Mouse (Mus musculus): ENCODE measurements around the gene Atp8a2. TPM values are rescaled to one million over a fixed set of nuclear protein-coding genes. Genes with fewer than 3 reads are reported as not detected.
A peak's percentile ranks its signal among the peaks of the same experiment; 100 is the strongest.
"Not testable (repeated sequence)": the region's sequence is repeated elsewhere in the genome, so short reads cannot be mapped to it uniquely, and the experiment has no call there.

Gene Atp8a2
- total RNA-seq, 1 experiment from 2014 or later = 0.82 TPM

- no peak for DNase-seq
Observed at GRCm38 (mm10) chr14:59843264-59843942, 353.6 kb downstream of the Atp8a2 start.

GRCm38 (mm10) chr14:59839951-59840720 is 356.8 kb downstream of the Atp8a2 start:
- DNase-seq = no peak

GRCm38 (mm10) chr14:59838446-59839259 is 358.3 kb downstream of the Atp8a2 start:
- DNase-seq = not testable (repeated sequence)

- not testable (repeated sequence) for DNase-seq
Observed at GRCm38 (mm10) chr14:59837691-59838241, 359.2 kb downstream of the Atp8a2 start.

- no peak for DNase-seq
Observed at GRCm38 (mm10) chr14:59836876-59837543, 360.0 kb downstream of the Atp8a2 start.

GRCm38 (mm10) chr14:59829580-59829979 is 367.4 kb downstream of the Atp8a2 start:
- DNase-seq = no peak

- no peak for DNase-seq
Observed at GRCm38 (mm10) chr14:59827409-59827808, 369.6 kb downstream of the Atp8a2 start.

GRCm38 (mm10) chr14:59820115-59820419 is 376.9 kb downstream of the Atp8a2 start:
- no peak for DNase-seq

GRCm38 (mm10) chr14:59819215-59820114 is 377.5 kb downstream of the Atp8a2 start:
- no peak for DNase-seq

- DNase-seq = not testable (repeated sequence)
Observed at GRCm38 (mm10) chr14:59810316-59810715, 386.7 kb downstream of the Atp8a2 start.

- peak; percentile 47 for DNase-seq
Observed at GRCm38 (mm10) chr14:59809790-59810189, 387.2 kb downstream of the Atp8a2 start.

- DNase-seq = no peak
Observed at GRCm38 (mm10) chr14:59807528-59808300, 389.3 kb downstream of the Atp8a2 start.

GRCm38 (mm10) chr14:59806910-59807309 is 390.1 kb downstream of the Atp8a2 start:
- DNase-seq = peak; percentile 8

- DNase-seq = no peak
Observed at GRCm38 (mm10) chr14:59806159-59806558, 390.8 kb downstream of the Atp8a2 start.

- no peak for DNase-seq
Observed at GRCm38 (mm10) chr14:59805683-59806082, 391.3 kb downstream of the Atp8a2 start.

- no peak for DNase-seq
Observed at GRCm38 (mm10) chr14:59801961-59802599, 394.9 kb downstream of the Atp8a2 start.

GRCm38 (mm10) chr14:59799511-59799910 is 397.5 kb downstream of the Atp8a2 start:
- no peak for DNase-seq

- DNase-seq = no peak
Observed at GRCm38 (mm10) chr14:59793841-59794240, 403.1 kb downstream of the Atp8a2 start.

All from adrenal gland, postnatal 14 days (tissue).